Mouse (Mus musculus): Measurements from ENCODE around the gene Dcaf6. TPM values are rescaled to one million over a fixed set of nuclear protein-coding genes. Genes with fewer than 3 reads are reported as not detected.

The Dcaf6 gene
- total RNA-seq, 1 experiment: 10.2 TPM

- peak; percentile 55 for DNase-seq (ENCODE audit: low read depth, low spot score)
- Histone ChIP-seq H3K9ac (ENCODE audit: insufficient read depth, low read depth, low read length, poor library complexity, severe bottlenecking) (no peak overlapping the region), H3K27ac (ENCODE audit: insufficient read depth, low read depth, low read length, poor library complexity, severe bottlenecking) (no peak overlapping the region), H3K4me1 (ENCODE audit: control insufficient read depth in 2 of 2, insufficient read depth in 2 of 2, low read length in 2 of 2, poor library complexity in 1 of 2) (peaks cover 0 to 2% of the 10 kb centered on the region in 2 experiments; a peak in 1 of 4 replicates), H3K36me3 (ENCODE audit: control insufficient read depth, insufficient read depth, low read length, poor library complexity, severe bottlenecking) (no peaks in the 10 kb centered on the region), H3K4me3 (ENCODE audit: insufficient read depth in 1 of 2, low read depth in 1 of 2, low read length in 2 of 2, poor library complexity in 1 of 2, severe bottlenecking in 1 of 2) (peak overlapping the region in 1 of 2 experiments; percentile 47; a peak in 1 of 4 replicates), H3K9me3 (ENCODE audit: control insufficient read depth, insufficient read depth, low read depth, low read length) (no peaks in the 10 kb centered on the region)
- in situ Hi-C loops (cut with MboI; ENCODE audit: low sequenced_read_pairs in 2 of 2, unreplicated experiment in 2 of 2): no loop called here
- TF ChIP-seq ZC3H11A (IDR thresholded peaks at IDR 0.05; ENCODE audit: borderline replicate concordance, low read depth, low read length) (peak; percentile 35; the same call in 1 of the 2 replicates), HCFC1 (IDR thresholded peaks at IDR 0.05; ENCODE audit: borderline replicate concordance, insufficient read depth, low read length) (no peak), ZNF384 (IDR thresholded peaks at IDR 0.05; ENCODE audit: low read depth, low read length) (no peak), MAFK (IDR thresholded peaks at IDR 0.05; ENCODE audit: insufficient read depth, low read depth, low read length) (peak; percentile 75), CHD2 (IDR thresholded peaks at IDR 0.05; ENCODE audit: low read depth, low read length) (no peak)
Observed at GRCm38 (mm10) chr1:165320141-165320934, 139.9 kb downstream of the Dcaf6 start.

GRCm38 (mm10) chr1:165316361-165316760 lies 143.9 kb downstream of the Dcaf6 start:
- H3K4me3 ChIP-seq (ENCODE audit: insufficient read depth in 1 of 2, low read depth in 1 of 2, low read length in 2 of 2, poor library complexity in 1 of 2, severe bottlenecking in 1 of 2): no peak overlapping the region
- H3K36me3 ChIP-seq (ENCODE audit: control insufficient read depth, insufficient read depth, low read length, poor library complexity, severe bottlenecking): no peaks in the 10 kb centered on the region
- peaks cover 0 to 2% of the 10 kb centered on the region in 2 experiments; a peak in 2 of 4 replicates for H3K4me1 ChIP-seq (ENCODE audit: control insufficient read depth in 2 of 2, insufficient read depth in 2 of 2, low read length in 2 of 2, poor library complexity in 1 of 2)

GRCm38 (mm10) chr1:165308180-165308579 lies 152.1 kb downstream of the Dcaf6 start:
- Histone ChIP-seq H3K4me1 (ENCODE audit: control insufficient read depth in 2 of 2, insufficient read depth in 2 of 2, low read length in 2 of 2, poor library complexity in 1 of 2) (no peaks in the 10 kb centered on the region; a peak in 1 of 4 replicates), H3K9me3 (ENCODE audit: control insufficient read depth, insufficient read depth, low read depth, low read length) (no peaks in the 10 kb centered on the region), H3K27ac (ENCODE audit: insufficient read depth, low read depth, low read length, poor library complexity, severe bottlenecking) (no peak overlapping the region), H3K4me3 (ENCODE audit: insufficient read depth in 1 of 2, low read depth in 1 of 2, low read length in 2 of 2, poor library complexity in 1 of 2, severe bottlenecking in 1 of 2) (no peak overlapping the region), H3K9ac (ENCODE audit: insufficient read depth, low read depth, low read length, poor library complexity, severe bottlenecking) (no peak overlapping the region), H3K36me3 (ENCODE audit: control insufficient read depth, insufficient read depth, low read length, poor library complexity, severe bottlenecking) (no peaks in the 10 kb centered on the region; the same call in 1 of the 2 replicates)
- DNase-seq (ENCODE audit: low read depth, low spot score): no peak
- TF ChIP-seq HCFC1 (IDR thresholded peaks at IDR 0.05; ENCODE audit: borderline replicate concordance, insufficient read depth, low read length): no peak
- TF ChIP-seq CHD2 (IDR thresholded peaks at IDR 0.05; ENCODE audit: low read depth, low read length): no peak
- TF ChIP-seq MAFK (IDR thresholded peaks at IDR 0.05; ENCODE audit: insufficient read depth, low read depth, low read length): no peak
- no peak for TF ChIP-seq ZC3H11A (IDR thresholded peaks at IDR 0.05; ENCODE audit: borderline replicate concordance, low read depth, low read length)
- TF ChIP-seq ZNF384 (IDR thresholded peaks at IDR 0.05; ENCODE audit: low read depth, low read length): no peak
- in situ Hi-C loops (cut with MboI; ENCODE audit: low sequenced_read_pairs in 2 of 2, unreplicated experiment in 2 of 2): no loop called here

More at GRCm38 (mm10) chr1:165316361-165316760, 143.9 kb downstream of the Dcaf6 start:
- H3K9me3 ChIP-seq (ENCODE audit: control insufficient read depth, insufficient read depth, low read depth, low read length): no peaks in the 10 kb centered on the region
- TF ChIP-seq HCFC1 (IDR thresholded peaks at IDR 0.05; ENCODE audit: borderline replicate concordance, insufficient read depth, low read length) (no peak), ZNF384 (IDR thresholded peaks at IDR 0.05; ENCODE audit: low read depth, low read length) (no peak), MAFK (IDR thresholded peaks at IDR 0.05; ENCODE audit: insufficient read depth, low read depth, low read length) (no peak), CHD2 (IDR thresholded peaks at IDR 0.05; ENCODE audit: low read depth, low read length) (no peak), ZC3H11A (IDR thresholded peaks at IDR 0.05; ENCODE audit: borderline replicate concordance, low read depth, low read length) (no peak)
- in situ Hi-C loops (cut with MboI; ENCODE audit: low sequenced_read_pairs in 2 of 2, unreplicated experiment in 2 of 2): no loop called here
- H3K27ac ChIP-seq (ENCODE audit: insufficient read depth, low read depth, low read length, poor library complexity, severe bottlenecking): no peak overlapping the region
- H3K9ac ChIP-seq (ENCODE audit: insufficient read depth, low read depth, low read length, poor library complexity, severe bottlenecking): no peak overlapping the region
- no peak for DNase-seq (ENCODE audit: low read depth, low spot score)

GRCm38 (mm10) chr1:165304341-165304740 lies 155.9 kb downstream of the Dcaf6 start:
- in situ Hi-C loops (cut with MboI; ENCODE audit: low sequenced_read_pairs in 2 of 2, unreplicated experiment in 2 of 2): no loop called here
- TF ChIP-seq CHD2 (IDR thresholded peaks at IDR 0.05; ENCODE audit: low read depth, low read length) (no peak), ZNF384 (IDR thresholded peaks at IDR 0.05; ENCODE audit: low read depth, low read length) (no peak), HCFC1 (IDR thresholded peaks at IDR 0.05; ENCODE audit: borderline replicate concordance, insufficient read depth, low read length) (no peak), ZC3H11A (IDR thresholded peaks at IDR 0.05; ENCODE audit: borderline replicate concordance, low read depth, low read length) (no peak), MAFK (IDR thresholded peaks at IDR 0.05; ENCODE audit: insufficient read depth, low read depth, low read length) (no peak)
- Histone ChIP-seq H3K9me3 (ENCODE audit: control insufficient read depth, insufficient read depth, low read depth, low read length) (no peaks in the 10 kb centered on the region), H3K9ac (ENCODE audit: insufficient read depth, low read depth, low read length, poor library complexity, severe bottlenecking) (no peak overlapping the region), H3K4me1 (ENCODE audit: control insufficient read depth in 2 of 2, insufficient read depth in 2 of 2, low read length in 2 of 2, poor library complexity in 1 of 2) (no peaks in the 10 kb centered on the region), H3K4me3 (ENCODE audit: insufficient read depth in 1 of 2, low read depth in 1 of 2, low read length in 2 of 2, poor library complexity in 1 of 2, severe bottlenecking in 1 of 2) (no peak overlapping the region), H3K27ac (ENCODE audit: insufficient read depth, low read depth, low read length, poor library complexity, severe bottlenecking) (no peak overlapping the region), H3K36me3 (ENCODE audit: control insufficient read depth, insufficient read depth, low read length, poor library complexity, severe bottlenecking) (no peaks in the 10 kb centered on the region)
- no peak for DNase-seq (ENCODE audit: low read depth, low spot score)

All from ES-E14 (cell line).